In genomic region chr6:137102662-137103179, GRCm38 (mm10) we compare ENCODE assay signal across 13 mouse cellular contexts.
DNase-seq lines count a peak whose midpoint lies in the region; ATAC-seq lines count a peak whose summit lies in the region.
"Had no signal": no experiment of that assay in that cellular context is flagged by ENCODE, and none has a peak within 500 bp of the region (broad histone marks: within the 10 kb centered on the region; RNA-seq: fewer than 3 reads in every experiment).

No protein-coding gene starts in this region.

- no peak for DNase-seq in heart, postnatal 14 days
- peak; percentile 9 for DNase-seq in CD4-positive, CD25-positive, alpha-beta regulatory T cell, adult 2 months (ENCODE audit: low read depth, low spot score)
- DNase-seq in embryonic facial prominence, embryonic 14.5 days (ENCODE audit: low spot score), result peak; percentile 63
- peak; percentile 17 for DNase-seq in lung, postnatal 36 days
- no peak for DNase-seq in neural tube, embryonic 10.5 days (ENCODE audit: extremely low spot score, low spot score)
- DNase-seq in left cerebral cortex, postnatal 10 days (ENCODE audit: extremely low spot score in 1 of 2, low spot score in 2 of 2), result no peak
- DNase-seq in right cerebral cortex, postnatal 14 days, result no peak
- DNase-seq: heart, postnatal 36 days; kidney, postnatal 10 days; liver, postnatal 0 days had no signal

- H3K9me3 ChIP-seq in heart, embryonic 16.5 days (replicated peaks; ENCODE audit: control insufficient read depth, low read length), result peaks cover 6% of the 10 kb centered on the region; the same call in 1 of the 2 replicates
- 0 out of 2 replicates have a peak, but pooled peaks cover 4% of the 10 kb centered on the region for H3K9me3 ChIP-seq in embryonic facial prominence, embryonic 14.5 days (ENCODE audit: control insufficient read depth, low read length)
- H3K9me3 ChIP-seq: forebrain, embryonic 13.5 days had no signal

- intact Hi-C loops in heart, postnatal 14 days (cut with DNase I), result no loop called here
- intact Hi-C loops in left cerebral cortex, postnatal 10 days (cut with DNase I), result no loop called here

- 0 out of 2 replicates have a peak, but pooled peaks cover 3% of the 10 kb centered on the region for H3K4me1 ChIP-seq in heart, embryonic 16.5 days (ENCODE audit: control insufficient read depth, insufficient read depth, low read length)
- peaks cover 7% of the 10 kb centered on the region; the same call in 1 of the 2 replicates for H3K4me1 ChIP-seq in embryonic facial prominence, embryonic 14.5 days (ENCODE audit: control insufficient read depth, insufficient read depth, low read length)
- H3K4me1 ChIP-seq: forebrain, embryonic 13.5 days had no signal

- H3K4me3 ChIP-seq in heart, embryonic 16.5 days (ENCODE audit: low read length), result no peak overlapping the region
- H3K4me3 ChIP-seq in embryonic facial prominence, embryonic 14.5 days (ENCODE audit: low read depth, low read length), result no peak overlapping the region
- H3K4me3 ChIP-seq: forebrain, embryonic 13.5 days; left cerebral cortex, adult 2 months had no signal

- ATAC-seq in heart, embryonic 16.5 days (replicated peaks; ENCODE audit: extremely low read depth, insufficient read depth, low FRiP score), result no peak
- ATAC-seq in embryonic facial prominence, embryonic 14.5 days (ENCODE audit: low read depth), result no peak; the same call in 1 of the 2 replicates
- ATAC-seq: forebrain, embryonic 13.5 days; liver, postnatal 0 days had no signal

- no peak overlapping the region for H3K9ac ChIP-seq in heart, embryonic 16.5 days (ENCODE audit: low read length)
- no peak overlapping the region for H3K9ac ChIP-seq in embryonic facial prominence, embryonic 14.5 days (ENCODE audit: low read depth, low read length)
- H3K9ac ChIP-seq: forebrain, embryonic 13.5 days; liver, postnatal 0 days had no signal

- WGBS in heart, embryonic 16.5 days, result 39% methylated on average over 10 of the region's 10 CpGs
- WGBS in embryonic facial prominence, embryonic 14.5 days, result 28% methylated on average over 10 of the region's 10 CpGs

- H3K36me3 ChIP-seq in heart, embryonic 16.5 days (ENCODE audit: control insufficient read depth, insufficient read depth), result no peaks in the 10 kb centered on the region
- H3K36me3 ChIP-seq in embryonic facial prominence, embryonic 14.5 days (ENCODE audit: control insufficient read depth, insufficient read depth, low read length), result no peaks in the 10 kb centered on the region

- no peak overlapping the region for H3K4me2 ChIP-seq in heart, embryonic 16.5 days (ENCODE audit: low read depth, low read length)
- no peak overlapping the region for H3K4me2 ChIP-seq in embryonic facial prominence, embryonic 14.5 days (ENCODE audit: low read depth, low read length)
- H3K4me2 ChIP-seq: forebrain, embryonic 13.5 days had no signal

- no peaks in the 10 kb centered on the region for H3K27me3 ChIP-seq in heart, embryonic 16.5 days (ENCODE audit: control insufficient read depth, insufficient read depth, low read length)
- no peaks in the 10 kb centered on the region for H3K27me3 ChIP-seq in embryonic facial prominence, embryonic 14.5 days (replicated peaks; ENCODE audit: control insufficient read depth, insufficient read depth, low read length)
- H3K27me3 ChIP-seq: forebrain, embryonic 13.5 days had no signal

- 0 out of 2 replicates have a peak overlapping the region, but pooled peaks have one; percentile 3 for H3K27ac ChIP-seq in heart, embryonic 16.5 days (ENCODE audit: low read length)
- H3K27ac ChIP-seq in embryonic facial prominence, embryonic 14.5 days (replicated peaks; ENCODE audit: low read depth, low read length), result peak overlapping the region; percentile 53
- H3K27ac ChIP-seq: forebrain, embryonic 13.5 days; left cerebral cortex, adult 2 months had no signal

Comparison
In these comparisons a context has a peak if more than half of its experiments do, and no peak if none do; other contexts are left out.
1. DNase-seq: peak in CD4-positive, CD25-positive, alpha-beta regulatory T cell, adult 2 months (single experiment), embryonic facial prominence, embryonic 14.5 days (single experiment) and lung, postnatal 36 days (single experiment); none in heart, postnatal 14 days (0 of 2), neural tube, embryonic 10.5 days (single experiment), left cerebral cortex, postnatal 10 days (0 of 2) and right cerebral cortex, postnatal 14 days (single experiment).